Mouse (Mus musculus): Measurements from ENCODE around the gene Fam122c. TPM values are rescaled to one million over a fixed set of nuclear protein-coding genes. Genes with fewer than 3 reads are reported as not detected.

Gene Fam122c
- polyA plus RNA-seq, 1 experiment: not detected

- H3K27ac ChIP-seq (ENCODE audit: insufficient read depth, low read length): no peak overlapping the region
- H3K4me1 ChIP-seq (ENCODE audit: control insufficient read depth, insufficient read depth, low read length): no peaks in the 10 kb centered on the region
- H3K4me3 ChIP-seq (ENCODE audit: insufficient read depth, low read length): no peak overlapping the region
- TF ChIP-seq POLR2A (IDR thresholded peaks at IDR 0.05; ENCODE audit: low read depth, low read length): no peak
- TF ChIP-seq CTCF (IDR thresholded peaks at IDR 0.05; ENCODE audit: borderline replicate concordance, insufficient read depth, low read length): no peak
These were observed 91.6 kb downstream of the Fam122c start for GRCm38 (mm10) chrX:53364668-53365383.

GRCm38 (mm10) chrX:53369534-53370365 lies 96.5 kb downstream of the Fam122c start:
- H3K4me1 ChIP-seq (ENCODE audit: control insufficient read depth, insufficient read depth, low read length): no peaks in the 10 kb centered on the region
- peak overlapping the region; percentile 85 for H3K4me3 ChIP-seq (ENCODE audit: insufficient read depth, low read length)
- TF ChIP-seq POLR2A (IDR thresholded peaks at IDR 0.05; ENCODE audit: low read depth, low read length) (no peak), CTCF (IDR thresholded peaks at IDR 0.05; ENCODE audit: borderline replicate concordance, insufficient read depth, low read length) (no peak)
- no peak overlapping the region for H3K27ac ChIP-seq (ENCODE audit: insufficient read depth, low read length)

GRCm38 (mm10) chrX:53370366-53370740 lies 97.1 kb downstream of the Fam122c start, which contains the start of gene Mospd1:
Mospd1 (minus strand) TSS chrX:53370502.
- TF ChIP-seq POLR2A (IDR thresholded peaks at IDR 0.05; ENCODE audit: low read depth, low read length): peak; percentile 97
- TF ChIP-seq CTCF (IDR thresholded peaks at IDR 0.05; ENCODE audit: borderline replicate concordance, insufficient read depth, low read length): no peak
- H3K4me3 ChIP-seq (ENCODE audit: insufficient read depth, low read length): peak within 1 kb of the TSS; percentile 85
- no peaks in the 10 kb centered on the region for H3K4me1 ChIP-seq (ENCODE audit: control insufficient read depth, insufficient read depth, low read length)
- H3K27ac ChIP-seq (ENCODE audit: insufficient read depth, low read length): peak within 1 kb of the TSS; percentile 52

Other genes with a start within 250 kb of the Fam122c start
- 0.44 TPM in 1 of 2 replicates, not detected in the other for gene Plac1, start 33.3 kb upstream of the Fam122c start, polyA plus RNA-seq (2011; ENCODE audit: insufficient read length, low read depth, missing spikeins)
- 5.9 and 6.4 TPM in 2 replicates for gene Fam122b, start 3.6 kb upstream of the Fam122c start, polyA plus RNA-seq (2011; ENCODE audit: insufficient read length, low read depth, missing spikeins)
- 21.4 and 29.6 TPM in 2 replicates for gene Mospd1, start 97.1 kb downstream of the Fam122c start, polyA plus RNA-seq (2011; ENCODE audit: insufficient read length, low read depth, missing spikeins)
- gene Etd, start 161.5 kb downstream of the Fam122c start, polyA plus RNA-seq (2011; ENCODE audit: insufficient read length, low read depth, missing spikeins): not detected in 2 replicates